Mouse (Mus musculus) kidney, postnatal 4 days (tissue): ENCODE results near the gene March10.

Experiments used
- DNase-seq, 2 experiments: peaks; one replicate each; pipeline ENCODE4 v3.0.0; 2021; ENCODE audit warnings: mixed read lengths in 2 of 2

The March10 gene

DNA sequence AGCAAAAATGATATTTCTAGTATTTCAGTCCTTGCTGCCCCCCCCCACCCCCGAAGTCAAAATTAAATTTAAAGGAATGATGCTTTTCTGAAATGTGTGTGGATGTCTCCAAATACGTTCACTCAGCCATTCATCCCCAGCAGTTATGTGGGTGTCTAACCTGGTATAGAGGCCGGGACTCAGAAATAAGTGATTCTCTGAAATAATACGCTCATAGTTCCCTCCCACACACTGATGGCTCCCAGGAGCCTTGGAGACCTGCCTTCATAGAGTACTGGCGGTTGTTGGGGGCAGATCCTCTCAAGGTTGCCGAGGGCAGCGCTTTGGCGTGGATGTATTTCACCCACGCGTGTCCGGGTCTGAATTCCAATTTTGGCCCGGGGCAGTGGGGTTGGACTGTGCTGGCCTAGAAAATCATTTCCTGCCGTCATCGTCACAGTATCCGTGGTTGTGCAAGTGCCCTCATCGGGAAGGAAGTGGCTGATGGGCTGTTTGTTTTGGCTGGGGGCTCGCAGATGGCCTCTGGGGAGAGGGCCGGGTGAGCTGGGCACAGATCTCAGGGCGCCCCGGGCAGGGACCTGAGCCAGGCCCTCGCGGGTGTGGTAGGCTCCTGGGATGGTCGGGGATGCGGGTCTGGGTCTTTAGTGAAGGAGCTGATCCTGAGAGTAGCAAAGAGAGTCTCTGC lies 145.1 kb downstream of the March10 start:
- peak; percentile 53 to 63 for DNase-seq
